Mouse (Mus musculus) E14TG2a.4 (cell line): ENCODE data around the gene Slc26a6.

Source experiments
- H3K27me3 ChIP-seq: 2 replicates; pipeline ENCODE4 v1.6.1; 2014; ENCODE audit warnings: low read length, control low read depth; ENCODE audit not compliant: insufficient read depth
- H3K36me3 ChIP-seq: 2 replicates; pipeline ENCODE4 v1.6.1; 2014; ENCODE audit warnings: low read length, control low read depth; ENCODE audit not compliant: insufficient read depth
- H3K4me1 ChIP-seq: replicated peaks from 2 replicates; pipeline ENCODE4 v1.6.1; 2014; ENCODE audit warnings: low read depth, low read length, control low read depth
- H3K4me3 ChIP-seq: replicated peaks from 2 replicates; pipeline ENCODE4 v1.5.1; 2014; ENCODE audit warnings: mild to moderate bottlenecking, low read length
- H3K9me3 ChIP-seq: 2 replicates; pipeline ENCODE4 v1.6.1; 2014; ENCODE audit warnings: low read length, control low read depth
- CTCF ChIP-seq: conservative IDR thresholded peaks from 2 replicates; pipeline ENCODE4 v1.5.1; 2014; ENCODE audit warnings: low read length
- NANOG ChIP-seq: IDR thresholded peaks from 2 replicates; pipeline ENCODE4 v1.6.1; 2014; ENCODE audit warnings: borderline replicate concordance, low read length, mixed read lengths
- POU5F1 ChIP-seq: IDR thresholded peaks from 2 replicates; pipeline ENCODE4 v1.6.1; 2014; ENCODE audit warnings: low read length, borderline replicate concordance

The Slc26a6 gene

GRCm38 (mm10) chr9:108815557-108815956, 37.5 kb upstream of the Slc26a6 start:
- no peak for TF ChIP-seq POU5F1
- no peak for TF ChIP-seq CTCF
- no peak for TF ChIP-seq NANOG
- Histone ChIP-seq H3K27me3 (no peaks in the 10 kb centered on the region), H3K36me3 (peaks cover 80% of the 10 kb centered on the region), H3K4me3 (peak overlapping the region; percentile 48), H3K4me1 (peaks cover 52% of the 10 kb centered on the region), H3K9me3 (no peaks in the 10 kb centered on the region)

GRCm38 (mm10) chr9:108819495-108819894, 33.6 kb upstream of the Slc26a6 start:
- H3K4me3 ChIP-seq = no peak overlapping the region
- H3K27me3 ChIP-seq = peaks cover 14% of the 10 kb centered on the region
- no peak for TF ChIP-seq NANOG
- peak; percentile 81 for TF ChIP-seq CTCF
- peaks cover 42% of the 10 kb centered on the region for H3K36me3 ChIP-seq
- H3K9me3 ChIP-seq = no peaks in the 10 kb centered on the region
- peaks cover 39% of the 10 kb centered on the region for H3K4me1 ChIP-seq

GRCm38 (mm10) chr9:108820077-108820476, 33.0 kb upstream of the Slc26a6 start:
- Histone ChIP-seq H3K27me3 (peaks cover 14% of the 10 kb centered on the region), H3K36me3 (peaks cover 36% of the 10 kb centered on the region), H3K4me1 (peaks cover 34% of the 10 kb centered on the region), H3K4me3 (no peak overlapping the region), H3K9me3 (no peaks in the 10 kb centered on the region)
- TF ChIP-seq POU5F1 = no peak
- TF ChIP-seq CTCF = no peak
- TF ChIP-seq NANOG = no peak

- H3K4me3 ChIP-seq = peak overlapping the region; percentile 80
- no peaks in the 10 kb centered on the region for H3K9me3 ChIP-seq
- H3K36me3 ChIP-seq = peaks cover 12% of the 10 kb centered on the region
- H3K27me3 ChIP-seq = peaks cover 42% of the 10 kb centered on the region
- peaks cover 40% of the 10 kb centered on the region for H3K4me1 ChIP-seq
- TF ChIP-seq NANOG = no peak
- TF ChIP-seq CTCF = 0 out of 2 replicates have a peak, but pooled peaks have one; percentile 2
Observed at GRCm38 (mm10) chr9:108824144-108824685, 28.9 kb upstream of the Slc26a6 start.

GRCm38 (mm10) chr9:108824755-108825413, 28.2 kb upstream of the Slc26a6 start:
- Histone ChIP-seq H3K4me1 (peaks cover 40% of the 10 kb centered on the region), H3K4me3 (peak overlapping the region; percentile 80), H3K36me3 (peaks cover 18% of the 10 kb centered on the region), H3K27me3 (peaks cover 49% of the 10 kb centered on the region), H3K9me3 (no peaks in the 10 kb centered on the region)
- no peak for TF ChIP-seq NANOG
- TF ChIP-seq CTCF = no peak
- TF ChIP-seq POU5F1 = no peak

DNA sequence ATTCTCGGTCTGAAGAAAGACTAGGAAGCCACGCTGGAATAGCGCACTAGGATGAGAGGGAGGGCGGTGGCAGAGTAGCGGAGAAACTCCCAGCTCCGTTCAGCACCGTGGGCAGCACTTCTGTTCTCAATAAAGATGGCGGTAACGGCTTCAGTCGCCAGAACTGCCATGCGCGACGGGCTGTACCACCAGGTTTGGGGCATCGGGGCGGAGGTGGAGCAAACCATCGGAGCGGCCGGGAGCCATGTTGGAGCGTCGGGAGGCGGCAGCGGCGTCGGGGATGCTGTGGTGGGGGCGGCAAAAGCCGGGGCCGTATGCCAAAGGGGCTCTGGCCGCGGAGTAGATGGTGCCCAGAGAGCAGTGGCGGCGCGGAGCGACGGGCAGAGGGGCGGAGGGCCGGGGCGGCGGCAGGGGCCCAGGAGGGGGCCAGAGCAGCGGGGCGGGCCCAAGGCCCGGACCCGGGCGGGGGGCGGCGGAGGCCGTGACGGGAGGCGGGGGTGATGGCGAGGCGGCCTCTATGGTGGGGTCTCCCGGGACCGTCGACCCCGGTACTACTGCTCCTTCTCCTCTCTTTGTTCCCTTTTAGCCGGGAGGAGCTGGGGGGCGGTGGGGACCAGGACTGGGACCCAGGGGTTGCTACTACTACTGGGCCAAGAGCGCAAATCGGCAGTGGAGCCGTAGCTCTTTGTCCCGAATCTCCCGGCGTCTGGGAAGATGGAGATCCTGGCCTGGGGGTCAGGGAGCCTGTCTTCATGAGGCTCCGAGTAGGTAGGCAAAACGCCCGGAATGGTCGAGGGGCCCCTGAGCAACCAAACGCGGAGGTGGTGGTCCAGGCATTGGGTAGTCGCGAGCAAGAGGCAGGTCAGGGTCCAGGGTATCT, 27.0 kb upstream of the Slc26a6 start, which contains the start of gene Celsr3:
Gene Celsr3, plus strand, starts transcription at position 501 of the 880 bp plus-strand sequence.
- Histone ChIP-seq H3K27me3 (peaks cover 60% of the 10 kb centered on the region), H3K36me3 (peaks cover 27% of the 10 kb centered on the region), H3K9me3 (no peaks in the 10 kb centered on the region), H3K4me1 (peaks cover 42% of the 10 kb centered on the region), H3K4me3 (peak within 1 kb of the TSS; percentile 80)
- TF ChIP-seq CTCF = no peak
- no peak for TF ChIP-seq NANOG
- no peak for TF ChIP-seq POU5F1

DNA sequence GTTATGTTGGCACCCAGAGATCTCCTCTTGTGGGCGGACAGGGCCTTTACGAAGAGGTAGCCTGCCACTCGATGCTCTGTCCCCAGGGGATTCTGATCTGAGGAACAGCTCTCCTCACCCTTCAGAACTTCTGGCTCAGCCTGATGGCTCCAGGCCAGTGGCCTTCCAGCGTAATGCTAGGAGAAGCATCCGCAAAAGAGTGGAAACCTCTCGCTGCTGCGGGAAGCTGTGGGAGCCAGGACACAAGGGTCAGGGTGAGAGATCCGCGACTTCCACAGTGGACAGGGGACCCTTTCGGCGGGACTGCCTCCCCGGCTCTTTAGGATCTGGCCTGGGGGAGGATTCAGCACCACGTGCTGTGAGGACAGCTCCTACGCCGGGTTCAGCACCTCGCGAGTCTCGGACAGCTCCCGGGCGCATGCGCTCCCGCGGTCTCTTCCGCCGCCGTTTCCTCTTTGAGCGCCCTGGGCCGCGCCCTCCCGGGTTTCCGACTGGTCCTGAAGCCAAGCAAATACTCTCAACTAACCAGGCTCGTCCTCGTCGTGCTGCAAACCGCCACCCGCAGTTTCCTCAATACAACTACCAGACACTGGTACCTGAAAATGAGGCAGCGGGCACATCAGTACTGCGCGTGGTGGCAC, 26.3 kb upstream of the Slc26a6 start:
- peak overlapping the region; percentile 80 for H3K4me3 ChIP-seq
- H3K9me3 ChIP-seq = no peaks in the 10 kb centered on the region
- H3K27me3 ChIP-seq = peaks cover 68% of the 10 kb centered on the region
- peaks cover 50% of the 10 kb centered on the region for H3K4me1 ChIP-seq
- no peak for TF ChIP-seq NANOG
- no peak for TF ChIP-seq POU5F1
- TF ChIP-seq CTCF = no peak
- H3K36me3 ChIP-seq = peaks cover 27% of the 10 kb centered on the region

DNA sequence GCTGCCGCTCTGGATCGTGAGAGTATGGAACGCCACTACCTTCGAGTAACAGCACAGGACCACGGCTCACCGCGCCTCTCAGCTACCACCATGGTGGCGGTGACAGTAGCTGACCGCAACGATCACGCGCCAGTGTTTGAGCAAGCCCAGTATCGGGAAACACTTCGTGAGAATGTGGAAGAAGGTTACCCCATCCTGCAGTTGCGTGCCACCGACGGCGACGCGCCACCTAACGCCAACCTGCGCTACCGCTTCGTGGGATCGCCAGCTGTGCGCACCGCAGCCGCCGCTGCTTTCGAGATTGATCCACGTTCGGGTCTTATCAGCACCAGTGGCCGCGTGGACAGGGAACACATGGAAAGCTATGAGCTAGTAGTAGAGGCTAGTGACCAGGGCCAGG, 25.6 kb upstream of the Slc26a6 start:
- peaks cover 51% of the 10 kb centered on the region for H3K4me1 ChIP-seq
- peaks cover 27% of the 10 kb centered on the region for H3K36me3 ChIP-seq

More for the DNA sequence above, 25.6 kb upstream of the Slc26a6 start:
- TF ChIP-seq POU5F1 (no peak), NANOG (no peak), CTCF (no peak)
- H3K4me3 ChIP-seq = peak overlapping the region; percentile 80
- H3K27me3 ChIP-seq = peaks cover 70% of the 10 kb centered on the region
- no peaks in the 10 kb centered on the region for H3K9me3 ChIP-seq
